Mouse (Mus musculus): ENCODE data around the gene Lamc2.

DNA sequence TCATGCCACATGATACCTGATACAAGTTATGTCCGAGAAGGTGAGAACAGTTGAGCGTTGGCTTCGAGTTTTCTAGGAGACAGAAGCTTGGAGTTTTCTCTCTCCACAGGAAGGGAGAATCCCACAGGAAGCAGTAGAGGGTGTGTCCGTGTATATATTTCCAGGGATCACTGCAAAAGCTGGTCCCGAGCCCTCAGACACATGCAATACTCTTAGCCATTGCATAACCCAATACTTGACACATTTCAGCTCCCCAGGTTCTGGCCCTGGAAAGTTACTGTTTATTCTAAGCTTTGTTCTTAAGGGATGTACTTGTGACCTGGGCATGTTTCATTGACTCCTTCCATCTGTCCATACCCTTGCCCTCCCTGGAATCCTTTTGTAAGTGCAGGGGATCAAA lies 40.5 kb downstream of the Lamc2 start:
- TF ChIP-seq CTCF (IDR thresholded peaks at IDR 0.05; ENCODE audit: borderline replicate concordance, insufficient read depth, low read depth, low read length) (no peak), POLR2A (IDR thresholded peaks at IDR 0.05; ENCODE audit: borderline replicate concordance, insufficient read depth, low read length) (no peak)
